Mouse (Mus musculus): ENCODE measurements around the gene Cbwd1.

- no peak for TF ChIP-seq POLR2A (IDR thresholded peaks at IDR 0.05; ENCODE audit: insufficient read depth, low read length)
- TF ChIP-seq CTCF (IDR thresholded peaks at IDR 0.05; ENCODE audit: low read depth, low read length): no peak
Observed at GRCm38 (mm10) chr19:24902821-24903220, 58.6 kb downstream of the Cbwd1 start.

All from ES-Bruce4 (cell line).